Mouse (Mus musculus): ENCODE measurements around the gene Fto. TPM values are rescaled to one million over a fixed set of nuclear protein-coding genes. Genes with fewer than 3 reads are reported as not detected.

The Fto gene
- total and polyA plus RNA-seq, 2 experiments from 2014 or later, result 41.1 to 50.6 TPM

DNA sequence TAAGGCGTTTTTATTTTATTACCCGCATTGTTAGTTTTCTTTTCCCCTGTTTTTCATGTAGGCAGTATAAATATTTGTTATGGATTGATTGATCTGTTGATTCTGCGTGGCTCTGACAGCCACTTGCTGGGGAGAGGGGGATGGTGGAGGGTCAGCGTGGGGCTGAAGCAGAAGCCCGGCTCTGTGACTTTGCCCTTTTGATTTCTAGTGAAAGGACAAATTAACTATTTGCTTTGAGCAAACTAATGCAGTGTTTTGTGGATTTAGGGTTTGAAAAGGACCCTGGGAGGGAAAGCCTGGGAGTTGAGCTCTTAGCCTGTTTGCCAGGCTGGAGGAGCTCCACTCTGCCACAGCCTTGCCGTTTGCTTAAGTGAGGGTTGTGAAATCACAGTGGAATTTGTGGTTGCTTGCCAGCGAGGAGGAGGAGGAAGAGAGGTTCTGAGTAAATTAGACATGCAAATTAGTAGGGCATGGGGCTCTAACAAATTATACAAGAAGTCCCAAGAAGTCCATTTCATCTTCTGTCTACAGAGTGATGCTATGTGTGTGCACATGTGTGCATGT, 68.3 kb downstream of the Fto start:
- no peaks in the 10 kb centered on the region for H3K27me3 ChIP-seq (ENCODE audit: control insufficient read depth, insufficient read depth, low read length)
- DNase-seq (ENCODE audit: low spot score), result no peak
- H3K4me2 ChIP-seq (ENCODE audit: low read depth, low read length), result no peak overlapping the region
- H3K9ac ChIP-seq (replicated peaks; ENCODE audit: low read depth, low read length), result no peak overlapping the region
- no peak overlapping the region for H3K4me3 ChIP-seq (ENCODE audit: low read depth, low read length)
- no peaks in the 10 kb centered on the region for H3K9me3 ChIP-seq (replicated peaks; ENCODE audit: control insufficient read depth, low read length)
- no peaks in the 10 kb centered on the region for H3K36me3 ChIP-seq (replicated peaks; ENCODE audit: control insufficient read depth, insufficient read depth, low read length)
- peaks cover 22% of the 10 kb centered on the region for H3K4me1 ChIP-seq (ENCODE audit: control insufficient read depth, insufficient read depth)
- H3K27ac ChIP-seq (ENCODE audit: low read depth), result no peak overlapping the region
- no peak for ATAC-seq (ENCODE audit: insufficient read depth, low read depth)
- TF ChIP-seq CTCF (IDR thresholded peaks at IDR 0.05; ENCODE audit: low read depth) (no peak), EP300 (IDR thresholded peaks at IDR 0.05; ENCODE audit: low read depth) (no peak)
- WGBS, result 34% methylated on average over 7 of the region's 7 CpGs

DNA sequence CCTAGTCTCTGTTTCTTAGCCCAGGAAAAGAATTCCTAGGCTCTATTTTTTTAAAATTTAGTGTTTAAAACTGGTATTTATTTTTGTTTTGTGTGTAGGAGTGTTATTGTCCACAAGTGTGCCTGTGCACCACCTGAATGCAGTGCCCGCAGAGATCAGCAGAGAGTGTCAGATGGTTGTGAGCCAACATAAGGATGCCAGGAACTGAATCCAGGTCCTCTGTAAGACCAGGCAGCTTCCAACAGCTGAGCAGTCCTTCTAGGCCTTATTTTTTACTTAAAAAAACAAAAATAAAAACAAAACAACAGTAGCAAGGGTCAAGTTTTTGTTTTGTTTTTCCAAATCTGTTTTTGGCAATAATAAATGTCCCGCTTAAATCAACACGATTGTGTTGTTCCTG, 69.9 kb downstream of the Fto start:
- Histone ChIP-seq H3K4me3 (ENCODE audit: low read depth, low read length) (no peak overlapping the region), H3K36me3 (replicated peaks; ENCODE audit: control insufficient read depth, insufficient read depth, low read length) (no peaks in the 10 kb centered on the region), H3K4me2 (ENCODE audit: low read depth, low read length) (no peak overlapping the region), H3K9me3 (replicated peaks; ENCODE audit: control insufficient read depth, low read length) (no peaks in the 10 kb centered on the region), H3K9ac (replicated peaks; ENCODE audit: low read depth, low read length) (no peak overlapping the region), H3K4me1 (ENCODE audit: control insufficient read depth, insufficient read depth) (peaks cover 15% of the 10 kb centered on the region), H3K27me3 (ENCODE audit: control insufficient read depth, insufficient read depth, low read length) (no peaks in the 10 kb centered on the region), H3K27ac (ENCODE audit: low read depth) (no peak overlapping the region)
- WGBS, result 75% methylated on average over 3 of the region's 3 CpGs
- no peak for TF ChIP-seq CTCF (IDR thresholded peaks at IDR 0.05; ENCODE audit: low read depth)
- TF ChIP-seq EP300 (IDR thresholded peaks at IDR 0.05; ENCODE audit: low read depth), result no peak
- ATAC-seq (ENCODE audit: insufficient read depth, low read depth), result no peak
- no peak for DNase-seq (ENCODE audit: low spot score)

DNA sequence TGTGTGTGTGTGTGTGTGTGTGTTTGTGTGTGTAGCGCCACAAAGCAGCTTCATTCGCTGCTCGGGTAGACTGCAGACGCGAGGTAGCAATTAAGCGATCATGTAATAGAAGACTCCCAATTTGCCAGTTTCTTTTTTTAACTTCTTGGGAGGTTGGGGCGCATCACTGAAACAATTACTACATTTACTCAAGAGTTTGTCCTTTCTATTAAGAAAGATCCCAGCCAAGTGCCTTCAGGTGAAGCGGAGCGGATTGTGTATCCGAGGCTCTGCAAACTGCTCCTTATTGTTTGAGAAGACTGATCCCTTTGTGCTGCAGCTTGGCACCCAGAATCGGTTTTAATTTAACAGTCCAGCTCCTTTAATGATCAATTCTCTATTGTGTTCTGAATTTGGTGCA, 70.5 kb downstream of the Fto start:
- Histone ChIP-seq H3K27me3 (ENCODE audit: control insufficient read depth, insufficient read depth, low read length) (no peaks in the 10 kb centered on the region), H3K4me3 (ENCODE audit: low read depth, low read length) (no peak overlapping the region), H3K4me1 (ENCODE audit: control insufficient read depth, insufficient read depth) (peaks cover 15% of the 10 kb centered on the region), H3K9ac (replicated peaks; ENCODE audit: low read depth, low read length) (no peak overlapping the region), H3K9me3 (replicated peaks; ENCODE audit: control insufficient read depth, low read length) (no peaks in the 10 kb centered on the region), H3K4me2 (ENCODE audit: low read depth, low read length) (no peak overlapping the region), H3K36me3 (replicated peaks; ENCODE audit: control insufficient read depth, insufficient read depth, low read length) (no peaks in the 10 kb centered on the region), H3K27ac (ENCODE audit: low read depth) (no peak overlapping the region)
- WGBS, result 93% methylated on average over 11 of the region's 11 CpGs
- no peak for ATAC-seq (ENCODE audit: insufficient read depth, low read depth)
- TF ChIP-seq CTCF (IDR thresholded peaks at IDR 0.05; ENCODE audit: low read depth), result no peak
- TF ChIP-seq EP300 (IDR thresholded peaks at IDR 0.05; ENCODE audit: low read depth), result no peak
- no peak for DNase-seq (ENCODE audit: low spot score)

DNA sequence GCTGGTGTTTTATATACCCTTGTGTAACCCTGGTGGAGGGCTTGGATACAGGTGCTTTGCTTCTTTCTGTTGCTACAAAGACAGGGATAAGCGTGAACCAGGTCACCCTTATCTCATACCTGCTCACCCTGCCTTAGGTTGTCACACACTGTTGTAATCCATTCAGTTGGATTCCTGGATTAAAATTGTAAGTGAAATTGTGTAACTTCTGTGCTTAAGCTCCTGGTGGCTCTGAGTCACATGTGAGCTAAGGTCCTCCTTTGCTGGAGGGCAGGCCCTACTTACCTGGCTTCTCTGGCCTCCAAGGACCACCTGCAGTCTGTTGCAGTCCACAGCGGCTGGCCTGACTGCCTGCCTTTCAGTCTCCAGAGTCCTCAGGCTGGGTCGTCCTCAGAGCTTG, 71.1 kb downstream of the Fto start:
- no peak for TF ChIP-seq EP300 (IDR thresholded peaks at IDR 0.05; ENCODE audit: low read depth)
- no peak for TF ChIP-seq CTCF (IDR thresholded peaks at IDR 0.05; ENCODE audit: low read depth)
- H3K4me3 ChIP-seq (ENCODE audit: low read depth, low read length), result no peak overlapping the region
- no peaks in the 10 kb centered on the region for H3K36me3 ChIP-seq (replicated peaks; ENCODE audit: control insufficient read depth, insufficient read depth, low read length)
- H3K27ac ChIP-seq (ENCODE audit: low read depth), result no peak overlapping the region
- H3K4me2 ChIP-seq (ENCODE audit: low read depth, low read length), result no peak overlapping the region
- peaks cover 15% of the 10 kb centered on the region for H3K4me1 ChIP-seq (ENCODE audit: control insufficient read depth, insufficient read depth)
- ATAC-seq (ENCODE audit: insufficient read depth, low read depth) (no peak), DNase-seq (ENCODE audit: low spot score) (no peak)
- no peaks in the 10 kb centered on the region for H3K27me3 ChIP-seq (ENCODE audit: control insufficient read depth, insufficient read depth, low read length)
- 85% methylated on average over 3 of the region's 3 CpGs for WGBS
- H3K9me3 ChIP-seq (replicated peaks; ENCODE audit: control insufficient read depth, low read length), result no peaks in the 10 kb centered on the region
- H3K9ac ChIP-seq (replicated peaks; ENCODE audit: low read depth, low read length), result no peak overlapping the region

DNA sequence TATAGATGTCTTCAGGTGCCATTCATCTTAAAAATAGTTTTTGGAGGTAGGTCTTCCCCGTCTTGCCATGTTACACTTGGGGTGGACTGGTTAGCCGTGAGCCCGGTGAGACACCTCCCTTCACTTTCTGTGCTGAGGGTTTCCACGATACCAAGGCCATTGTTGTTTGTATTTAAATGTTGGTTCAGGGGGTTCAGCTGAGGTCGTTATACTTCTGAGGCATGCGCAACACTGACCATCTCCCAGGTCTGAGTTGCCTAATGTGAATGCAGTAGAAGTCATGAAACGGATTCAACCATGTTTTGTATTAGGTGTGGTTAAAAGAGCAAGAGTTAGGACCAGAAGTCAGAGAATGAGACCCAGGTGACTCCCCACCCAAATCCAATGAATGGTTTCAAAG, 72.5 kb downstream of the Fto start:
- WGBS, result 93% methylated on average over 7 of the region's 7 CpGs
- TF ChIP-seq CTCF (IDR thresholded peaks at IDR 0.05; ENCODE audit: low read depth), result no peak
- no peak for TF ChIP-seq EP300 (IDR thresholded peaks at IDR 0.05; ENCODE audit: low read depth)
- Histone ChIP-seq H3K4me1 (ENCODE audit: control insufficient read depth, insufficient read depth) (peaks cover 12% of the 10 kb centered on the region), H3K9ac (replicated peaks; ENCODE audit: low read depth, low read length) (no peak overlapping the region), H3K4me2 (ENCODE audit: low read depth, low read length) (no peak overlapping the region), H3K27ac (ENCODE audit: low read depth) (no peak overlapping the region), H3K36me3 (replicated peaks; ENCODE audit: control insufficient read depth, insufficient read depth, low read length) (no peaks in the 10 kb centered on the region), H3K9me3 (replicated peaks; ENCODE audit: control insufficient read depth, low read length) (no peaks in the 10 kb centered on the region), H3K4me3 (ENCODE audit: low read depth, low read length) (no peak overlapping the region), H3K27me3 (ENCODE audit: control insufficient read depth, insufficient read depth, low read length) (no peaks in the 10 kb centered on the region)
- ATAC-seq (ENCODE audit: insufficient read depth, low read depth) (no peak), DNase-seq (ENCODE audit: low spot score) (no peak)

DNA sequence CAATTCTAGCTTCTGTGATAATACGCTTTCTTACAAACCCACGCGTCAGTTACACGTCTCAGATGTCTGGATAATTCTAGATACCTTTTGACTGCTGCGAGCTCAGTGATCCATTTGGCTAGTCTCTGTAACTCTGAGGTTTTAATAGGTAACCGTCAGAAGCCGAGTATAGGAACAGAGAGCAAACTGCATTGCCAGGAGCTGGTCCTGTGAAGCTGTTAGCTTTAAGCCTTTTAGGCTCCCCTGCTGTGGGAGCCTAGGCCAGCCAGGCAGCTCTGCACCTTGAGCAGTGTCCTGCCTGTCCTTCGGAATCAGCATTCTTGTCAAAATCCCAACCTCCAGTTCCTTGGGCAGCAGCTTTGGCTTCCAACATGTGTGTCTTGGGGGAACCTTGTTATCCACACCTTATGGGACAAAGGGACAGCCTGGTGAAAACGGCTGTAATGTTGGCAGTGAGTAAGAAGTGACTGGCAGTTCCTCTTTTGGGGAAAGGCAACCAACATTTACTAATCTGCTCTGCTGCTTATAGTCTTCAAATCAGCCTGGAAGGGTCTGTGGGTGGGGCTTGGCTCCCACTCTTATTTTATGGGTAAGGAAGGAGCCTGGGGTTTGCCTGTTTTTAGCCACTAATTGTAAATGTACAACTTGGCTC, 77.2 kb downstream of the Fto start:
- no peak overlapping the region for H3K27ac ChIP-seq (ENCODE audit: low read depth)
- no peak for ATAC-seq (ENCODE audit: insufficient read depth, low read depth)
- H3K9me3 ChIP-seq (replicated peaks; ENCODE audit: control insufficient read depth, low read length), result no peaks in the 10 kb centered on the region
- H3K36me3 ChIP-seq (replicated peaks; ENCODE audit: control insufficient read depth, insufficient read depth, low read length), result no peaks in the 10 kb centered on the region
- no peak overlapping the region for H3K9ac ChIP-seq (replicated peaks; ENCODE audit: low read depth, low read length)
- no peak for DNase-seq (ENCODE audit: low spot score)
- H3K4me3 ChIP-seq (ENCODE audit: low read depth, low read length), result no peak overlapping the region
- peaks cover 9% of the 10 kb centered on the region; the same call in 1 of the 2 replicates for H3K4me1 ChIP-seq (ENCODE audit: control insufficient read depth, insufficient read depth)
- no peak for TF ChIP-seq CTCF (IDR thresholded peaks at IDR 0.05; ENCODE audit: low read depth)
- TF ChIP-seq EP300 (IDR thresholded peaks at IDR 0.05; ENCODE audit: low read depth), result no peak
- 75% methylated on average over 9 of the region's 9 CpGs for WGBS
- no peaks in the 10 kb centered on the region for H3K27me3 ChIP-seq (ENCODE audit: control insufficient read depth, insufficient read depth, low read length)
- H3K4me2 ChIP-seq (ENCODE audit: low read depth, low read length), result no peak overlapping the region
